Mouse (Mus musculus): Measurements from ENCODE around the gene Selp.

Selp gene

GRCm38 (mm10) chr1:164114947-164115493 lies at the start of gene Selp:
TSS of gene Selp (plus strand) at chr1:164115264.
- no peak for DNase-seq

- no peak for DNase-seq
Measured at GRCm38 (mm10) chr1:164069261-164069660, 45.8 kb upstream of the Selp start.

- DNase-seq: no peak
Measured at GRCm38 (mm10) chr1:164070461-164070860, 44.6 kb upstream of the Selp start.

- DNase-seq: no peak
Measured at GRCm38 (mm10) chr1:164071111-164071510, 44.0 kb upstream of the Selp start.

- DNase-seq: no peak
Measured at GRCm38 (mm10) chr1:164072001-164072400, 43.1 kb upstream of the Selp start.

- no peak for DNase-seq
Measured at GRCm38 (mm10) chr1:164073091-164073490, 42.0 kb upstream of the Selp start.

GRCm38 (mm10) chr1:164073803-164074202 lies 41.3 kb upstream of the Selp start:
- DNase-seq: no peak

- no peak for DNase-seq
Measured at GRCm38 (mm10) chr1:164074606-164075140, 40.4 kb upstream of the Selp start.

- no peak for DNase-seq
Measured at GRCm38 (mm10) chr1:164075416-164075815, 39.6 kb upstream of the Selp start.

GRCm38 (mm10) chr1:164076441-164076840 lies 38.6 kb upstream of the Selp start:
- DNase-seq: no peak

GRCm38 (mm10) chr1:164077031-164077430 lies 38.0 kb upstream of the Selp start:
- DNase-seq: no peak

GRCm38 (mm10) chr1:164078323-164078741 lies 36.7 kb upstream of the Selp start:
- DNase-seq: no peak

- DNase-seq: no peak
Measured at GRCm38 (mm10) chr1:164079091-164079490, 36.0 kb upstream of the Selp start.

GRCm38 (mm10) chr1:164083046-164083445 lies 32.0 kb upstream of the Selp start:
- no peak for DNase-seq

GRCm38 (mm10) chr1:164086797-164087196 lies 28.3 kb upstream of the Selp start:
- no peak for DNase-seq

- no peak for DNase-seq
Measured at GRCm38 (mm10) chr1:164087872-164088271, 27.2 kb upstream of the Selp start.

GRCm38 (mm10) chr1:164096780-164097179 lies 18.3 kb upstream of the Selp start:
- DNase-seq: no peak

- no peak for DNase-seq
Measured at GRCm38 (mm10) chr1:164097911-164098310, 17.2 kb upstream of the Selp start.

- DNase-seq: no peak
Measured at GRCm38 (mm10) chr1:164098372-164098771, 16.7 kb upstream of the Selp start.

GRCm38 (mm10) chr1:164109763-164110162 lies 5.3 kb upstream of the Selp start:
- no peak for DNase-seq

GRCm38 (mm10) chr1:164110591-164111329 lies 4.3 kb upstream of the Selp start:
- no peak for DNase-seq

- DNase-seq: no peak
Measured at GRCm38 (mm10) chr1:164114280-164114679, 784 bp upstream of the Selp start.

GRCm38 (mm10) chr1:164115647-164116046 lies 583 bp downstream of the Selp start:
- DNase-seq: no peak

- no peak for DNase-seq
Measured at GRCm38 (mm10) chr1:164117869-164118268, 2.8 kb downstream of the Selp start.
